Mouse (Mus musculus) lung, embryonic 15.5 days (tissue): ENCODE measurements at regions not wholly inside any gene's neighbourhood (a gene's known extent, or its start where the extent isn't known, plus 50 kb on each side); places are given as distances from the start of the nearest gene placed in this dataset.

ENCODE experiments used
- ATAC-seq: fragments of 200-750 bp; cut with Nextera tagmentation; 2 replicates; pipeline ENCODE4 v1.8.0; 2017; ENCODE audit warnings: moderate number of reproducible peaks, borderline replicate concordance; ENCODE audit not compliant: low FRiP score, low TSS enrichment; ENCODE audit errors: extremely low read depth
- H3K27ac ChIP-seq: fragments of 300-500 bp; sonication (generic); 2 replicates; pipeline ENCODE4 v1.5.1; 2015; ENCODE audit warnings: moderate library complexity, mild to moderate bottlenecking, inconsistent platforms
- H3K27me3 ChIP-seq: fragments of 300-500 bp; sonication (generic); 2 replicates; pipeline ENCODE4 v1.6.1; 2015; ENCODE audit warnings: inconsistent platforms
- H3K36me3 ChIP-seq: fragments of 300-500 bp; sonication (generic); 2 replicates; pipeline ENCODE4 v1.6.1; 2015; ENCODE audit warnings: inconsistent platforms
- H3K4me1 ChIP-seq: fragments of 300-500 bp; sonication (generic); 2 replicates; pipeline ENCODE4 v1.6.1; 2015; ENCODE audit warnings: inconsistent platforms
- H3K4me2 ChIP-seq: fragments of 300-500 bp; sonication (generic); 2 replicates; pipeline ENCODE4 v1.6.1; 2015; ENCODE audit warnings: inconsistent platforms, mild to moderate bottlenecking, moderate library complexity
- H3K4me3 ChIP-seq: fragments of 300-500 bp; sonication (generic); 2 replicates; pipeline ENCODE4 v1.5.1; 2015; ENCODE audit warnings: mild to moderate bottlenecking, inconsistent platforms
- H3K9ac ChIP-seq: fragments of 300-500 bp; sonication (generic); 2 replicates; pipeline ENCODE4 v1.6.1; 2015; ENCODE audit warnings: inconsistent platforms
- H3K9me3 ChIP-seq: fragments of 300-500 bp; sonication (generic); 2 replicates; pipeline ENCODE4 v1.6.1; 2016; ENCODE audit warnings: inconsistent platforms
- WGBS: fragments of 180-500 bp; shearing (Covaris S2); methylation state at CpG from one replicate; pipeline ENCODE4 v1.1.7; 2015; 5-methylcytosine and 5-hydroxymethylcytosine counted together

DNA sequence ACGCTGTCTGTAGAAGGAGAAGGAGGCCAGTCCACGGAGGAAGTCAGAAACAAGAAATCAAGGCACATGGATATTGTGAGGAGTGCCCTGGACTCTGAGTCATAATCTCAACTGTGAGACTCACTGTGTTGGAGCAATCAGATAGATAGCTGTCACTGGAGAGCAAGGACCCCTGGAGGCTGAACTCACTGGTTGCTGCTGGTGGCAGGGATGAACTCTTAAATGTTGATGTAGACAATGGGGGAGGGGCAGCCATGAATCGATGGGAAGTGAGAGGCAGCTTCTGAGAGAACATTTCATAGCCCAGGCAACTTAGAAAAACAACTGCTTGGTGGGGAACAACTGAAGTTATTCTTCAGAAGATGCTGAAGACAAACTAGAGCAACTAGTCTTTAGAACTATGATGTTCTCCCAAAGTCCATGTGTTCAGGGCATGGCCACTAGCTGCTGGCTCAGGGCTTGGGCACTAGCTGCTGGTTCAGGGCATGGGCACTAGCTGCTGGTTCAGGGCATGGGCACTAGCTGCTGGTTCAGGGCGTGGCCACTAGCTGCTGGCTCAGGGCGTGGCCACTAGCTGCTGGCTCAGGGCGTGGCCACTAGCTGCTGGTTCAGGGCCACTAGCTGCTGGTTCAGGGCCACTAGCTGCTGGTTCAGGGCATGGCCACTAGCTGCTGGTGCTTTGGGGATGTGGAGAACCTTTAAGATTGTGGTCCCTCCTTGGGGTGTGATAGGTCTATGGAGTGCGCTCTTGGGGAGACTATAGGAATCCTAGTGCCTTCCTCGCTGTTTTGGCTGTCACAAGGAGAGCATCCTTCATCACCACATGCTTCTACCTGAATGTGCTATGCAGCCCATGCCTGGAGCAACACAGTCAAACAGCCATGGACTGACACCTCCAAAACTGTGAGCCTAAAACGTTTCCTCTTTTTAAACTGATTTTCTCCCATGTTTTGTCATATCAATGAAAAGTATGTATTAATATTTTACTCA lies 905.7 kb upstream of the Car8 start:
- WGBS: 83% methylated on average over 9 of the region's 9 CpGs
- H3K9ac ChIP-seq: no peak overlapping the region
- H3K36me3 ChIP-seq: no peaks in the 10 kb centered on the region
- H3K9me3 ChIP-seq: no peaks in the 10 kb centered on the region
- ATAC-seq: no peak
- H3K4me2 ChIP-seq: no peak overlapping the region
- H3K27ac ChIP-seq: no peak overlapping the region
- no peak overlapping the region for H3K4me3 ChIP-seq
- H3K27me3 ChIP-seq: no peaks in the 10 kb centered on the region
- no peaks in the 10 kb centered on the region for H3K4me1 ChIP-seq

DNA sequence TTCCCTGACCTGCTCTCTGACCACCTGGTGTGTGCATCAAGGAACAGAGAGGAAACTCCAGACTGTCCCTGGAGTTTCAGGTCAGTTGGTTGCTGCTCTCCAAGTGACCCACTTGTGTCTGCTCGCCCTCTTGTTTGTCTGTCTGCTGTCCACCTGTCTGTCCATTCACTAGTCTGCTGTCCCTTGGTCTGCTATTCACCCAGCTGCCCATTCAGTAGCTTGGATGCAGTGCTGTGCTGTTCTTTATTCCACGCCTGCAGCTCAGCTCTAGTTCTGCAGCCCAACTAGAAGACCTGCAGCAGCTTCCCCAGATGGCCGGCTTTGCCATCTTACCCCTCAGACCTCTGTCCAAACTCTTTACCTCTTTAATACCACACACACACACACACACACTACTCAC lies 904.2 kb upstream of the Car8 start:
- ATAC-seq: no peak
- Histone ChIP-seq H3K36me3 (no peaks in the 10 kb centered on the region), H3K27me3 (no peaks in the 10 kb centered on the region), H3K4me2 (no peak overlapping the region), H3K9ac (no peak overlapping the region), H3K9me3 (no peaks in the 10 kb centered on the region), H3K27ac (no peak overlapping the region), H3K4me1 (no peaks in the 10 kb centered on the region), H3K4me3 (no peak overlapping the region)
- WGBS: 83% methylated on average over 3 of the region's 3 CpGs

DNA sequence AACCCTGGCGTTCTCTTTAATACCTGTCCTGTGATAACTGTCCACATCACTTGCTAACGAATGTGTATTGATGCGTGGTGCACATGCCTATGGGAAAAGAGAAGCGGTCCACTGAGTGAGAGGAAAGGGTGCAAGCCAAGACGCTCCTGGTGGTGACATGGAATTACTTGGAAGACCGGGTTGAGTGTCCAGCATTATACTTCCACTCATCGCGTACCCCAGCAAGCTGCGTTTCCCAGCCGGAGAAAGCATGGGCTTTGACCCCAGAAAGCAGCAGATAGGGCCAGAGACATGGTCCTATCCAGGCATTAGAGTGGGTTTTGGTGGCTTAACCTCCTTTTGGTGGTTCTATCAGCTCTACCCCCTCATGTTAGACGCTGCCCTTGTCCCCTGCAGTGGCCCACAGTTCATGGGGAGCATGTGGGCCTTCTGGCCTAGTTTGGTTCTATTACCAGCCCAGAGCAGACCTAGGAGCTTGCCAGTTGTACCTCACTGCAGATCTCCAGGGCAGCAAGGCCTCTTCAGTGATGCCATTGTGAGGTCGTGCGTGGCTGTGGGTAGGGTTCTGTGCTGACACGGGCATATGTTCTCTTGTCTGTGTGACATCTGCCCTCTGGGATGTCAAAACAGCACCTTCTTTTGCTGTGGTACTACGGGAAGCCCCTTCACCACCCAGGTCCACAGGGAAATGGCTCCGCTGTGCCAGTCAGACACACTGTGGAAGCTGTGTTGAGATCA lies 903.3 kb upstream of the Car8 start:
- Histone ChIP-seq H3K4me2 (no peak overlapping the region), H3K27me3 (no peaks in the 10 kb centered on the region), H3K9ac (no peak overlapping the region), H3K4me1 (no peaks in the 10 kb centered on the region), H3K9me3 (no peaks in the 10 kb centered on the region), H3K36me3 (no peaks in the 10 kb centered on the region), H3K27ac (no peak overlapping the region), H3K4me3 (no peak overlapping the region)
- WGBS: 90% methylated on average over 16 of the region's 16 CpGs
- no peak for ATAC-seq

GRCm38 (mm10) chr4:9140691-9141090 lies 901.9 kb upstream of the Car8 start:
- Histone ChIP-seq H3K4me1 (peaks cover 8% of the 10 kb centered on the region; the same call in 1 of the 2 replicates), H3K9ac (no peak overlapping the region), H3K4me2 (no peak overlapping the region), H3K36me3 (no peaks in the 10 kb centered on the region), H3K9me3 (no peaks in the 10 kb centered on the region), H3K4me3 (no peak overlapping the region), H3K27ac (no peak overlapping the region), H3K27me3 (no peaks in the 10 kb centered on the region)
- no peak for ATAC-seq
- 79% methylated on average over 3 of the region's 3 CpGs for WGBS

- ATAC-seq: no peak
- Histone ChIP-seq H3K4me2 (peak overlapping the region; percentile 69), H3K36me3 (no peaks in the 10 kb centered on the region), H3K9me3 (no peaks in the 10 kb centered on the region), H3K9ac (no peak overlapping the region), H3K4me1 (peaks cover 8% of the 10 kb centered on the region; the same call in 1 of the 2 replicates), H3K4me3 (peak overlapping the region; percentile 34; the same call in 1 of the 2 replicates), H3K27me3 (no peaks in the 10 kb centered on the region), H3K27ac (no peak overlapping the region)
- 65% methylated on average over 13 of the region's 13 CpGs for WGBS
Observed at GRCm38 (mm10) chr4:9136657-9137056, 897.8 kb upstream of the Car8 start.

DNA sequence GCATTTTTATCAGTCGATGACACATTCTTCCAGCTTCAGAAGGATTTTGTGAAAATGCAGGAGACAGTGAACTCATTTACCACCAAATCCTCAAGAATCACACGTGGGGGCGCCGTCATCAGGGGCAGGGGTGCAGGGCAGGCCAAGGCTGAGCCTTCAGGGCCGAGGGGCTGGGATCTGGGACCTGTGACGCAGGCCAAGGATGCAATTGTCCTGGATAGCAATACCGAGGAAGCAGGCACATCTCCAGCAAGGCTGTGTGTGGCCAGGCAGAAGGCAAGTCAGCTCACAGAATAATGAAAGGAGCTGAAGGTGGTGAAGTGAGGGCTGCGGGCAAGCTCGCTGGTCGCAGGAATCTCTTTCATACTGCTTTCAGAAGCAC lies 897.3 kb upstream of the Car8 start:
- Histone ChIP-seq H3K27ac (no peak overlapping the region), H3K9ac (peak overlapping the region; percentile 34), H3K9me3 (no peaks in the 10 kb centered on the region), H3K4me1 (peaks cover 8% of the 10 kb centered on the region; the same call in 1 of the 2 replicates), H3K4me2 (peak overlapping the region; percentile 69), H3K27me3 (no peaks in the 10 kb centered on the region), H3K4me3 (peak overlapping the region; percentile 34), H3K36me3 (no peaks in the 10 kb centered on the region)
- ATAC-seq: peak; percentile 49; the same call in 1 of the 2 replicates
- WGBS: 13% methylated on average over 10 of the region's 10 CpGs

DNA sequence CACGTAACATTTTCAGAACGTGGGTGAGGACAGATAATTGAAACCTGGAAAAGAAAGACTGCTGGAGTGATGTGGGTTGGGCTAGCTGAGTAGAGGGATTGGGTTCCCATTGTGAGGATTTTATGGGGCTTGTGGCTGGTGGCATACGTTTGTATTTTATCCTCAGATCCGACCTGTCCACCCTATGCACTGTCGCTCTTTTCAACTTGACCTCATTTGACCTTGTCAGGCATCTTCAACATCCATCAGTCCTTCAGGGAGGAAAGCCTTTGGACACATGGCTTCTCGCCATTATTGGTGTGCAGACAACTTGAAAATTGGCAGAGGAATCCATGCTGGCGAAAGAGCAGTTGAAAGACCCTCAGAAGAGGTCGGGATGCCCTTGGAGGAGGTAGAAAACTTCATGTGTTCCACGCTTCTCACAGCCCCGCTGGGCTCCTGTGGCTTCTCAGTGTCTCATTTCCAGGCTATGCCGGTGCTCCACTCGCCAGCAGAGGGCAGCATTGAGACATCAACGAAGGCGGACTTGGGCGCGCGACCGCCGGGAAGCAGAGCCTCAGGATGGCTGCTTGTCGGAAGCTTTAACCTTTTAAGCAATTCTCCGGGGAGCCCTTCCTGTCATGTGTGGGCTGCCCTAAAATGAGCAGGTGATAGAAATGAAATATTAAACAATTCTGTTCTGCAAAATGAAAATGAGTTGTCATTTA lies 896.8 kb upstream of the Car8 start:
- H3K4me1 ChIP-seq: peaks cover 8% of the 10 kb centered on the region; the same call in 1 of the 2 replicates
- H3K27me3 ChIP-seq: no peaks in the 10 kb centered on the region
- H3K9ac ChIP-seq: peak overlapping the region; percentile 34; the same call in 1 of the 2 replicates
- H3K9me3 ChIP-seq: no peaks in the 10 kb centered on the region
- H3K36me3 ChIP-seq: no peaks in the 10 kb centered on the region
- H3K4me2 ChIP-seq: peak overlapping the region; percentile 69
- 10% methylated on average over 21 of the region's 21 CpGs for WGBS
- no peak overlapping the region for H3K27ac ChIP-seq
- H3K4me3 ChIP-seq: peak overlapping the region; percentile 34
- peak; percentile 81; the same call in 1 of the 2 replicates for ATAC-seq

- Histone ChIP-seq H3K36me3 (no peaks in the 10 kb centered on the region), H3K4me3 (no peak overlapping the region), H3K27ac (no peak overlapping the region), H3K4me1 (peaks cover 8% of the 10 kb centered on the region; the same call in 1 of the 2 replicates), H3K4me2 (no peak overlapping the region), H3K9me3 (no peaks in the 10 kb centered on the region), H3K9ac (no peak overlapping the region), H3K27me3 (no peaks in the 10 kb centered on the region)
- ATAC-seq: no peak
- WGBS: 87% methylated on average over 2 of the region's 2 CpGs
Observed at GRCm38 (mm10) chr4:9133695-9134094, 894.9 kb upstream of the Car8 start.

- no peak for ATAC-seq
- Histone ChIP-seq H3K27ac (no peak overlapping the region), H3K27me3 (no peaks in the 10 kb centered on the region), H3K9me3 (no peaks in the 10 kb centered on the region), H3K4me1 (peaks cover 8% of the 10 kb centered on the region; the same call in 1 of the 2 replicates), H3K36me3 (no peaks in the 10 kb centered on the region), H3K9ac (no peak overlapping the region), H3K4me3 (no peak overlapping the region), H3K4me2 (no peak overlapping the region)
- WGBS: 51% methylated on average over 12 of the region's 12 CpGs
Observed at GRCm38 (mm10) chr4:9132982-9133625, 894.3 kb upstream of the Car8 start.

GRCm38 (mm10) chr4:9132356-9132755 lies 893.5 kb upstream of the Car8 start:
- Histone ChIP-seq H3K27me3 (no peaks in the 10 kb centered on the region), H3K4me2 (no peak overlapping the region), H3K9ac (no peak overlapping the region), H3K4me1 (peaks cover 8% of the 10 kb centered on the region; the same call in 1 of the 2 replicates), H3K27ac (no peak overlapping the region), H3K4me3 (no peak overlapping the region), H3K36me3 (no peaks in the 10 kb centered on the region), H3K9me3 (no peaks in the 10 kb centered on the region)
- 83% methylated on average over 6 of the region's 6 CpGs for WGBS
- ATAC-seq: no peak

DNA sequence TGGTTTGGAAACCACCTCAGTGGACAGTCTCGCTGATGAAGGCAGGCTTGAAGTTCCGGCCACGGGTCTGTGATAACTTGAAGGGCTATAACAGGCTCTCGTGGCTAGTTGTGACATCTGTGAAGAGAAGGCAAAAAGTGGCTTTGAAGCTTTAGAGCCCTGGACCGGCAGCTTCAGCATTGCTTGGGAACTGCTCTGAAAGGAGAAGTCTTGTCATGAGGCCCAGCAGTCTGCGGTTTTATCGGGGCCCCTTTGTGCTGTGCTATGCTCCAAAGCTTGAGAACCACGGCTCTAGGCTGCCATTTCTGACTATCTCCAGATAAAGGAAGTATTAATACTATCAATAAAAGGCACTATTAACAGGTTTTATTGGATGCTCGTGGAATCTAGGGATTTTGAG lies 892.8 kb upstream of the Car8 start:
- 80% methylated on average over 9 of the region's 9 CpGs for WGBS
- Histone ChIP-seq H3K4me3 (no peak overlapping the region), H3K9ac (no peak overlapping the region), H3K4me1 (peaks cover 6% of the 10 kb centered on the region; the same call in 1 of the 2 replicates), H3K4me2 (no peak overlapping the region), H3K9me3 (no peaks in the 10 kb centered on the region), H3K27me3 (no peaks in the 10 kb centered on the region), H3K27ac (no peak overlapping the region), H3K36me3 (no peaks in the 10 kb centered on the region)
- ATAC-seq: no peak
